Mouse (Mus musculus): ENCODE data around the gene Ddx27.

GRCm38 (mm10) chr2:167081135-167081534, 66.1 kb downstream of the Ddx27 start:
- no peak for TF ChIP-seq HCFC1 (IDR thresholded peaks at IDR 0.05; ENCODE audit: borderline replicate concordance, insufficient read depth, low read length)
- no peak for TF ChIP-seq ZNF384 (IDR thresholded peaks at IDR 0.05; ENCODE audit: low read depth, low read length)
- TF ChIP-seq ZC3H11A (IDR thresholded peaks at IDR 0.05; ENCODE audit: borderline replicate concordance, low read depth, low read length), result no peak

Data from ES-E14 (cell line).